Mouse (Mus musculus): ENCODE data around the gene Olfr345.

Olfr345 gene

GRCm38 (mm10) chr2:36639741-36640140 is at the start of gene Olfr345:
TSS of gene Olfr345 (plus strand) at chr2:36640041.
- DNase-seq: no peak

GRCm38 (mm10) chr2:36685488-36685887 is 45.6 kb downstream of the Olfr345 start, which contains the start of gene Olfr346:
TSS of gene Olfr346 (plus strand) at chr2:36685788.
- no peak for DNase-seq

All from cerebellum, adult 11 months (tissue).